Mouse (Mus musculus) forebrain, embryonic 13.5 days (tissue): ENCODE results near the gene Prdm15. TPM values are rescaled to one million over a fixed set of nuclear protein-coding genes. Genes with fewer than 3 reads are reported as not detected.

Source experiments
- ATAC-seq: fragments of 200-750 bp; cut with Nextera tagmentation; 2 replicates; pipeline ENCODE4 v1.8.0; 2017
- H3K27ac ChIP-seq: fragments of 300-500 bp; sonication (generic); 2 replicates; pipeline ENCODE4 v1.5.1; 2015; ENCODE audit warnings: inconsistent platforms, mild to moderate bottlenecking, moderate library complexity
- H3K27me3 ChIP-seq: fragments of 300-500 bp; sonication (generic); 2 replicates; pipeline ENCODE4 v1.6.1; 2015; ENCODE audit warnings: mild to moderate bottlenecking, inconsistent platforms
- H3K36me3 ChIP-seq: fragments of 300-500 bp; sonication (generic); 2 replicates; pipeline ENCODE4 v1.6.1; 2015; ENCODE audit warnings: mild to moderate bottlenecking, inconsistent platforms; ENCODE audit not compliant: poor library complexity, severe bottlenecking
- H3K4me1 ChIP-seq: fragments of 300-500 bp; sonication (generic); 2 replicates; pipeline ENCODE4 v1.6.1; 2015; ENCODE audit warnings: inconsistent platforms
- H3K4me2 ChIP-seq: fragments of 300-500 bp; sonication (generic); 2 replicates; pipeline ENCODE4 v1.6.1; 2015; ENCODE audit warnings: inconsistent platforms, mild to moderate bottlenecking, moderate library complexity
- H3K4me3 ChIP-seq: fragments of 300-500 bp; sonication (generic); 2 replicates; pipeline ENCODE4 v1.5.1; 2015; ENCODE audit warnings: mild to moderate bottlenecking, inconsistent platforms
- H3K9ac ChIP-seq: fragments of 300-500 bp; sonication (generic); 2 replicates; pipeline ENCODE4 v1.6.1; 2015; ENCODE audit warnings: mild to moderate bottlenecking, inconsistent platforms
- H3K9me3 ChIP-seq: fragments of 300-500 bp; sonication (generic); replicated peaks from 2 replicates; pipeline ENCODE4 v1.6.1; 2016; ENCODE audit warnings: inconsistent platforms
- WGBS: fragments of 180-500 bp; shearing (Covaris S2); methylation state at CpG from one replicate; pipeline ENCODE4 v1.1.7; 2015; 5-methylcytosine and 5-hydroxymethylcytosine counted together
- polyA plus RNA-seq: library from polyadenylated mRNA; unstranded; fragments of >200 nt; fragmentation: Nextera tagmentation; extraction: Ambion mirVana; gene quantifications from 2 replicates; pipeline ENCODE4 v1.2.1, GENCODE M21; 2015

Gene Prdm15
- polyA plus RNA-seq, 1 experiment from 2014 or later: 16.8 TPM

DNA sequence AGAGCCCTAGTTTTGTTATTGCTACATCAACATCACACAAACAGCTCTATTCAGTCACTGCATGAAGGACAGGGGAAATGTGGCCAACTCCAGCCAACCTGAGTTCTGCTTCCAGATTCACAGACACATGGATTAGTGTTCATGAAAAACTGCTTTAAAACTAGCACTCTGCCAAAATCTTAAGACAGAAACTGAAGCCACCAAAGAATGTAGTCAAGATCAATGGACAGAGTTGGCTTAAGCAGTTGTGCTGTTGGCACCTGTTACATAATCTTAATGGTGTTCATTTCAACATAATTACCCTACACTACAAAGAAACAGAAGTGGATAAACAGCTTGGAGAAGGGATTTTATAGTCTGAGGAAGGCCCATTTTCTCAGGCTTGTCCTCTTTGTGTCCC, 4.4 kb upstream of the Prdm15 start:
- no peak overlapping the region for H3K4me2 ChIP-seq
- no peak overlapping the region for H3K27ac ChIP-seq
- no peaks in the 10 kb centered on the region for H3K9me3 ChIP-seq
- no peaks in the 10 kb centered on the region for H3K36me3 ChIP-seq
- no peaks in the 10 kb centered on the region for H3K27me3 ChIP-seq
- no peak overlapping the region for H3K4me3 ChIP-seq
- H3K9ac ChIP-seq: no peak overlapping the region
- ATAC-seq: no peak
- peaks cover 7% of the 10 kb centered on the region; the same call in 1 of the 2 replicates for H3K4me1 ChIP-seq

DNA sequence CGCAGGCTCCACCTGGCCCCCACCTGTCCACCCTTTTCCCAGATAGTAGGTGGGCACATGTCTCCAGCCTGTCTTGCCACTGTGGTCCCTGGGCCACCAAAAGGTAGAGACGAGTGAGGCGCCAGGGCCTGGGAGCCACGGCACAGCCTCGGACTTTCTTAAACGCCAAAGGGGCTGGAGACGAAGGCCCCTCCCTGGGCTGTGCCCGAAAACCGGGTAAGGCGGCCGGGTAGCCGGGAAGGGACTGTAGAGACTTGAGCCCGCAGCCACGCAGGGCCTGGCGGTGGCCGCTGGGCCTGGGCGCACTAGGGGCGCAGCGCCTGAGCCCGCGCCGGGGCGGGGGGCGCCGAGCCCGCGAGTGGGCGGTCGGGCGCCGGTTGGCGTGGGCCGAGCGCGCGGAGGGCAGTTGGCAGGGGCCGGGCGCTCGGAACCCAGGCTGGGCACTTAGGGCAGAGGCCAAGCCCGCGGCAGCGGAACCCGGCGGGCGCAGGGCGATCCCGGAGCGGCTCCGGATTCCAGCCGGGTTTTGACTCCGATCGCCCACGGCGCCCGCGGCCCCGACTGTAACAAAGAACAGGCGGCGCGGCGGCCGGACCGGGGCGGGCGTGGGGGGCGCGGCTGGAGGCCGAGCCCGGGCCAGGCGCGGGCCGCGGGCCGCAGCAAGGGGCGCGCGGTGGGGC, 449 bp downstream of the Prdm15 start:
- peak overlapping the region; percentile 97 for H3K4me3 ChIP-seq
- peak; percentile 91 for ATAC-seq
- H3K9me3 ChIP-seq: no peaks in the 10 kb centered on the region
- under 1% methylated on average over 49 of the region's 77 CpGs for WGBS
- peaks cover 22% of the 10 kb centered on the region; the same call in 1 of the 2 replicates for H3K36me3 ChIP-seq
- H3K4me2 ChIP-seq: peak overlapping the region; percentile 80
- peaks cover 27% of the 10 kb centered on the region for H3K4me1 ChIP-seq
- H3K27me3 ChIP-seq: no peaks in the 10 kb centered on the region
- peak overlapping the region; percentile 97 for H3K9ac ChIP-seq
- peak overlapping the region; percentile 97 for H3K27ac ChIP-seq

- no peaks in the 10 kb centered on the region for H3K9me3 ChIP-seq
- H3K4me2 ChIP-seq: peak overlapping the region; percentile 80
- peak overlapping the region; percentile 97 for H3K4me3 ChIP-seq
- H3K36me3 ChIP-seq: peaks cover 28% of the 10 kb centered on the region
- H3K4me1 ChIP-seq: peaks cover 27% of the 10 kb centered on the region
- peak overlapping the region; percentile 97 for H3K9ac ChIP-seq
- H3K27me3 ChIP-seq: no peaks in the 10 kb centered on the region
- WGBS: 3% methylated on average over 11 of the region's 11 CpGs
- peak; percentile 67 for ATAC-seq
- H3K27ac ChIP-seq: peak overlapping the region; percentile 97
Measured at GRCm38 (mm10) chr16:97850667-97851060, 986 bp downstream of the Prdm15 start.

DNA sequence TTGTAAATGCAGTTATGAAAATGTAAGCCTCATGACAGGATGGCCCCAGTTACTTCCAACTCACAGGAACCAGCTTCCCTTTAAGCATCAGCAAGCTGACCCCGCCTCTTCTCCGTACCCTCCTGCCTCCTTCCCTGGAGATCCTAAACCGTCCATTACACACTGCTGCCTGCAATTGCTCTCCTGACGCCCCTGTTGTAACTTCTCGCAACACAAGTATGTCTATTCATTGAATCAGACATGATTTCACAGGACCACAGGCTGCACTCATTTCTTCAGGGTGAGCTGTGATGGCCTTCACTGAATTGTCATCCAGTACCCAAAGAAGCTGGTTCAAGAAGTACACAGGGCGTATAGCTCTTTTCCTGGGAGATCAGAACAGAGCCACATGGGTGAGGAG, 2.8 kb downstream of the Prdm15 start:
- Histone ChIP-seq H3K27me3 (no peaks in the 10 kb centered on the region), H3K4me2 (no peak overlapping the region), H3K4me1 (peaks cover 27% of the 10 kb centered on the region), H3K9me3 (no peaks in the 10 kb centered on the region), H3K4me3 (no peak overlapping the region), H3K36me3 (peaks cover 31% of the 10 kb centered on the region), H3K9ac (no peak overlapping the region), H3K27ac (no peak overlapping the region)
- ATAC-seq: no peak
- 83% methylated on average over 6 of the region's 6 CpGs for WGBS

GRCm38 (mm10) chr16:97844967-97845937, 6.4 kb downstream of the Prdm15 start:
- H3K4me2 ChIP-seq: no peak overlapping the region
- peaks cover 50% of the 10 kb centered on the region for H3K36me3 ChIP-seq
- no peak overlapping the region for H3K27ac ChIP-seq
- no peaks in the 10 kb centered on the region for H3K27me3 ChIP-seq
- H3K9ac ChIP-seq: no peak overlapping the region
- WGBS: 90% methylated on average over 12 of the region's 12 CpGs
- no peak for ATAC-seq
- H3K4me1 ChIP-seq: peaks cover 15% of the 10 kb centered on the region
- H3K9me3 ChIP-seq: no peaks in the 10 kb centered on the region
- H3K4me3 ChIP-seq: no peak overlapping the region

DNA sequence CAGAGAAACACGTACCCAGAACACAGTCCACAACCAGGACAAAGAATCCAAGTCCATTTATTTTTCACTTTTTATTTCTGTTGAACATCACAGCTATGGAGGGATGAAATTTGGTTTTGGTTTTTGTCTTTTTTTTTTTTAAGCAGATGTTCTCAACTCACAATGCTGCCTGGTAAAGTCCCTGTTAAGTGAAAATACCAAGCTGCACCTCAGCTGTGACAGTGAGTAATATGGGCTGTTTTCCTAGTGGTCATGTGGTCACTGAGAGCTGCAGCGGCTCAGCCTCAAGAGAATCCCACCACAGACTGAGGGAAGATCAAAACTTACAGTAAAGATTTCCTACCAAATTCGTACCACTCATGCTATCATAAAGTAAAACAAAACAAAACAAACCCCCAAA, 19.5 kb downstream of the Prdm15 start:
- Histone ChIP-seq H3K36me3 (peaks cover 99% of the 10 kb centered on the region), H3K9me3 (no peaks in the 10 kb centered on the region), H3K4me1 (no peaks in the 10 kb centered on the region), H3K4me3 (no peak overlapping the region), H3K4me2 (no peak overlapping the region), H3K9ac (no peak overlapping the region), H3K27ac (no peak overlapping the region), H3K27me3 (no peaks in the 10 kb centered on the region)
- no peak for ATAC-seq
- 95% methylated on average over 3 of the region's 3 CpGs for WGBS

- no peaks in the 10 kb centered on the region for H3K9me3 ChIP-seq
- no peak overlapping the region for H3K9ac ChIP-seq
- peaks cover 85% of the 10 kb centered on the region for H3K36me3 ChIP-seq
- H3K27me3 ChIP-seq: no peaks in the 10 kb centered on the region
- no peaks in the 10 kb centered on the region for H3K4me1 ChIP-seq
- ATAC-seq: no peak
- no peak overlapping the region for H3K27ac ChIP-seq
- 93% methylated on average over 1 of the region's 1 CpGs for WGBS
- no peak overlapping the region for H3K4me2 ChIP-seq
- no peak overlapping the region for H3K4me3 ChIP-seq
Measured at GRCm38 (mm10) chr16:97828207-97828606, 23.4 kb downstream of the Prdm15 start.

DNA sequence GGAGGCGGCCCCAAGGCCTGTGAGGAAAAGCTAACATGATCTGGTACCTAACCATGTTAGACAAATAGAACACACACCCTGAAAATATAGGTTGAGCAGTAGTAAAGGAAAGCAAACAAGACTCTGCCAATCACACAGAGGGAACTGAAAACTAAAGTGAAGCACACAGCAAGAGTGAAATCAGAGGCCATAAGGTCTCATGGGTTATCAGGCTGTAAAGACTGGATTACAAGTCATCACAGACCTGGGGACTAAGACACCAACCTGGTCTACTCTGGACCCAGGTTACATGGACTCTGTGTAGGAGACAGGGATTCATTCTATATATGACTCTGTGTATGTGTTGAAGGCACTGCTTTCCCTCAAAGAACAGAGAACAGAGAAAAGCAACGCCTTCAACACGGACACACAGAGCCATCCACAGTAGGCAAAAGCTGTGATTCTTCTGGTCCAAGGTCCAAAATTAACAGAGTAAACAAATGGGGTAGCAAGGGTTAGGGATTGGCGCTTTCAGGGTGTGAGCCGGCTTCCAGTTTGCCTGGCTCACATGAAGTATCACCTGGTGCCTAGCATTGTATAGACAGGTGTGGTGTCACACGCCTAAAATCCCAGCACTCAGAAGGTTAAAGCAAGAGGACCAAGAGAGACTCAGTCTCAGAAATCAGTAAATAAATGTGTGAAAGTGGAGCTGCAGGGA, 28.2 kb downstream of the Prdm15 start:
- no peak overlapping the region for H3K4me2 ChIP-seq
- H3K36me3 ChIP-seq: peaks cover 84% of the 10 kb centered on the region
- no peak for ATAC-seq
- no peak overlapping the region for H3K4me3 ChIP-seq
- H3K9ac ChIP-seq: no peak overlapping the region
- WGBS: 95% methylated on average over 6 of the region's 6 CpGs
- H3K27ac ChIP-seq: no peak overlapping the region
- H3K27me3 ChIP-seq: no peaks in the 10 kb centered on the region
- H3K4me1 ChIP-seq: no peaks in the 10 kb centered on the region
- no peaks in the 10 kb centered on the region for H3K9me3 ChIP-seq

DNA sequence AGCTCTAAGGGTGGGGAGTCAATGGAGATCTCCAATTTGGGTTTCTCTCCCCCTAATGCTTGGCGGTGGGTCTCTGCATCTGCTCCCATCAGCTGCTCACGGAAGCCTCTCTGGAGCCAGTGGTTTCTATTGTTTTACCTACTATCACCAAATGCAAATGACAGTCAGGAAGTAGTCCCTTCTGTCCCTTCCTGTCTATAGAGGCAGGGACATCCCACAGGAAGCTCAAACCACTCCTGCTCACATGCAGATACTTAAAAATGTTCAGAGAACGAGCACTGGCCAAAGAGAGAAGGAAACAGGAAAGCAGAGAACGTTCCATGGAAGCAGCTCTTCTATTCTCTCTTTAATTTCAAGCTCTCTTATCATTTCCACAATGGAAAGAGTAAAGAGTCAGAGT, 32.1 kb downstream of the Prdm15 start:
- H3K27me3 ChIP-seq: no peaks in the 10 kb centered on the region
- H3K4me1 ChIP-seq: no peaks in the 10 kb centered on the region
- no peak overlapping the region for H3K9ac ChIP-seq
- H3K36me3 ChIP-seq: peaks cover 90% of the 10 kb centered on the region
- no peak overlapping the region for H3K27ac ChIP-seq
- H3K4me2 ChIP-seq: no peak overlapping the region
- WGBS: 89% methylated on average over 4 of the region's 4 CpGs
- no peak for ATAC-seq
- H3K9me3 ChIP-seq: no peaks in the 10 kb centered on the region
- no peak overlapping the region for H3K4me3 ChIP-seq

DNA sequence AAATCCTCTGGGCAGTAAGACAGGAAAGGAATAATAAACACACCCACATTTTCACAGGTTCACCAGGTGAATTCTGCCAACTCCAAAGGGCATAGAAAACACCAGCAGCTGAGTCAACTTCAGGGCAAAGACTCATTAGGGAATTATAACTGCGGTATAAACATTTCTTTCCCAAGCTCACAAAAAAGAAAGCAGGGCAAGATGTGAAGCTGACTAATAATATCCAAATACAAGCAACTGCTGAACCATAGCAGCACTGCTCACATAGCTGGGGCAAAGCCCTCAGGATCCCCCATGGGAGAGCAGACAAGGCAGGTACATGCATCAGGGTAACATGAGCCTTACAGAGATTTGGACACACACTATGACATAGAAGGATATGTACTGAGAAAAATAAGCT, 34.2 kb downstream of the Prdm15 start:
- Histone ChIP-seq H3K4me1 (no peaks in the 10 kb centered on the region), H3K9me3 (no peaks in the 10 kb centered on the region), H3K27me3 (no peaks in the 10 kb centered on the region), H3K9ac (no peak overlapping the region), H3K27ac (no peak overlapping the region), H3K36me3 (peaks cover 98% of the 10 kb centered on the region), H3K4me2 (no peak overlapping the region), H3K4me3 (no peak overlapping the region)
- no peak for ATAC-seq
- WGBS: 91% methylated on average over 1 of the region's 1 CpGs

DNA sequence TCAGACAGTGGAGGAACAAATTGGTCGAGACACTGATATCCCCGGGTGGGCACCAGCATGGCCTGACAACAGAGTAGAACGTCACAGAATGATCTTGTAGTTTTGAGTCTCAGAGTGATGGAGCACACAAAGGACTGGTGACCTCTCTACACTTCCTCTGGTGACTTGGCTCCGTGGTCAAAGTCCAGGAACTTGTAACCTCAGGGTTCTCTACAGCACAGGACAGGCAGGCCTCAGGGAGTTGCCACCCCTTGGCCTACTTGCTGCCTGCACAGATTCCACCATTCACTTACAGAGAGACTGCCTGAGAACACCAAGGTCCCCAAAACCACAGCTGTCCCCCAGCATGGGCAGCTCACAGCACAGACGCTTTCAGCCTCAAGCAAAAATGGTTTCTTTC, 36.4 kb downstream of the Prdm15 start:
- WGBS: 93% methylated on average over 5 of the region's 5 CpGs
- ATAC-seq: no peak
- no peak overlapping the region for H3K4me2 ChIP-seq
- peaks cover 98% of the 10 kb centered on the region for H3K36me3 ChIP-seq
- H3K4me1 ChIP-seq: no peaks in the 10 kb centered on the region
- no peaks in the 10 kb centered on the region for H3K9me3 ChIP-seq
- H3K4me3 ChIP-seq: no peak overlapping the region
- no peak overlapping the region for H3K27ac ChIP-seq
- H3K27me3 ChIP-seq: no peaks in the 10 kb centered on the region
- no peak overlapping the region for H3K9ac ChIP-seq

GRCm38 (mm10) chr16:97814060-97814459, 37.6 kb downstream of the Prdm15 start:
- Histone ChIP-seq H3K4me3 (no peak overlapping the region), H3K27me3 (no peaks in the 10 kb centered on the region), H3K4me2 (no peak overlapping the region), H3K9me3 (no peaks in the 10 kb centered on the region), H3K9ac (no peak overlapping the region), H3K36me3 (peaks cover 98% of the 10 kb centered on the region), H3K27ac (no peak overlapping the region), H3K4me1 (no peaks in the 10 kb centered on the region)
- ATAC-seq: no peak
- WGBS: 99% methylated on average over 2 of the region's 2 CpGs
